Mouse (Mus musculus) ES-Bruce4 (cell line): ENCODE measurements around the gene Frmd8. TPM values are rescaled to one million over a fixed set of nuclear protein-coding genes. Genes with fewer than 3 reads are reported as not detected.

Experiments used
- H3K27ac ChIP-seq: 2 replicates; pipeline ENCODE4 v1.5.1; 2012; ENCODE audit warnings: low read length, inconsistent platforms; ENCODE audit not compliant: insufficient read depth
- H3K27me3 ChIP-seq: 2 replicates; pipeline ENCODE4 v1.6.1; 2012; ENCODE audit warnings: mild to moderate bottlenecking, low read length, inconsistent platforms; ENCODE audit not compliant: control insufficient read depth, poor library complexity, insufficient read depth, severe bottlenecking
- H3K36me3 ChIP-seq: 2 replicates; pipeline ENCODE4 v1.6.1; 2012; ENCODE audit warnings: inconsistent platforms, mild to moderate bottlenecking, low read length, moderate library complexity; ENCODE audit not compliant: control insufficient read depth, poor library complexity, insufficient read depth, severe bottlenecking
- H3K4me1 ChIP-seq: one replicate; pipeline ENCODE4 v1.8.1; 2011; ENCODE audit warnings: low read length; ENCODE audit not compliant: control insufficient read depth, insufficient read depth
- H3K4me3 ChIP-seq: 2 replicates; pipeline ENCODE4 v1.5.1; 2011; ENCODE audit warnings: low read depth, mild to moderate bottlenecking, low read length
- H3K9ac ChIP-seq: 2 replicates; pipeline ENCODE4 v1.6.1; 2012; ENCODE audit warnings: low read depth, mild to moderate bottlenecking, inconsistent platforms; ENCODE audit not compliant: poor library complexity, severe bottlenecking
- H3K9me3 ChIP-seq: replicated peaks from 2 replicates; pipeline ENCODE4 v1.6.1; 2012; ENCODE audit warnings: mild to moderate bottlenecking, low read length, inconsistent platforms; ENCODE audit not compliant: control insufficient read depth, poor library complexity, insufficient read depth, severe bottlenecking
- CTCF ChIP-seq: IDR thresholded peaks from one replicate; pipeline ENCODE4 v1.8.1; 2011; ENCODE audit warnings: low read depth, low read length
- EP300 ChIP-seq: IDR thresholded peaks from 2 replicates; pipeline ENCODE4 v1.6.1; 2011; ENCODE audit warnings: low read depth, low read length; ENCODE audit not compliant: insufficient read depth
- POLR2A ChIP-seq: IDR thresholded peaks from one replicate; pipeline ENCODE4 v1.8.1; 2011; ENCODE audit warnings: low read length; ENCODE audit not compliant: insufficient read depth
- polyA plus RNA-seq: library from polyadenylated mRNA; stranded (reverse); fragments of >200 nt; gene quantifications from 2 replicates; pipeline ENCODE4 v1.2.4, GENCODE M21; 2011; ENCODE audit warnings: low read depth; ENCODE audit not compliant: missing spikeins, insufficient read depth, insufficient read length

Frmd8 gene
- polyA plus RNA-seq, 1 experiment, result 26.3 TPM

GRCm38 (mm10) chr19:5878916-5879315, 3.8 kb upstream of the Frmd8 start:
- H3K9ac ChIP-seq, result no peak overlapping the region

GRCm38 (mm10) chr19:5878362-5878722, 3.3 kb upstream of the Frmd8 start:
- H3K36me3 ChIP-seq, result no peaks in the 10 kb centered on the region
- TF ChIP-seq POLR2A, result no peak
- TF ChIP-seq CTCF, result no peak
- TF ChIP-seq EP300, result no peak; the same call in 1 of the 2 replicates
- H3K27ac ChIP-seq, result no peak overlapping the region
- no peak overlapping the region for H3K9ac ChIP-seq
- H3K4me1 ChIP-seq, result no peaks in the 10 kb centered on the region
- no peaks in the 10 kb centered on the region for H3K27me3 ChIP-seq
- no peaks in the 10 kb centered on the region for H3K9me3 ChIP-seq
- no peak overlapping the region for H3K4me3 ChIP-seq

More at GRCm38 (mm10) chr19:5878916-5879315, 3.8 kb upstream of the Frmd8 start:
- no peaks in the 10 kb centered on the region for H3K27me3 ChIP-seq
- H3K9me3 ChIP-seq, result no peaks in the 10 kb centered on the region
- no peak overlapping the region for H3K27ac ChIP-seq
- H3K36me3 ChIP-seq, result no peaks in the 10 kb centered on the region
- H3K4me3 ChIP-seq, result no peak overlapping the region
- no peaks in the 10 kb centered on the region for H3K4me1 ChIP-seq
- TF ChIP-seq CTCF (no peak), EP300 (no peak), POLR2A (no peak)

GRCm38 (mm10) chr19:5877618-5878361, 2.7 kb upstream of the Frmd8 start, which contains the start of gene Slc25a45:
Gene Slc25a45 (plus strand): TSS chr19:5877808.
- Histone ChIP-seq H3K4me3 (no peak within 1 kb of the TSS), H3K4me1 (peaks cover 2% of the 10 kb centered on the region), H3K9me3 (no peaks in the 10 kb centered on the region), H3K36me3 (no peaks in the 10 kb centered on the region), H3K9ac (no peak within 1 kb of the TSS), H3K27ac (peak within 1 kb of the TSS; percentile 26; the same call in 1 of the 2 replicates), H3K27me3 (no peaks in the 10 kb centered on the region)
- TF ChIP-seq CTCF (peak; percentile 91), EP300 (peak; percentile 66), POLR2A (no peak)

- no peak overlapping the region for H3K27ac ChIP-seq
- peaks cover 2% of the 10 kb centered on the region for H3K4me1 ChIP-seq
- H3K36me3 ChIP-seq, result no peaks in the 10 kb centered on the region; the same call in 1 of the 2 replicates
- H3K27me3 ChIP-seq, result no peaks in the 10 kb centered on the region
- peak overlapping the region; percentile 69 for H3K9ac ChIP-seq
- no peak for TF ChIP-seq POLR2A
- TF ChIP-seq EP300, result no peak
- no peak for TF ChIP-seq CTCF
- H3K9me3 ChIP-seq, result no peaks in the 10 kb centered on the region
- H3K4me3 ChIP-seq, result peak overlapping the region; percentile 74
Measured at GRCm38 (mm10) chr19:5874391-5874968, 594 bp downstream of the Frmd8 start.

- Histone ChIP-seq H3K4me1 (peaks cover 2% of the 10 kb centered on the region), H3K9ac (no peak overlapping the region), H3K36me3 (peaks cover 2% of the 10 kb centered on the region), H3K27ac (no peak overlapping the region), H3K27me3 (no peaks in the 10 kb centered on the region), H3K4me3 (no peak overlapping the region), H3K9me3 (no peaks in the 10 kb centered on the region)
- TF ChIP-seq EP300, result no peak
- no peak for TF ChIP-seq CTCF
- no peak for TF ChIP-seq POLR2A
Measured at GRCm38 (mm10) chr19:5872931-5873556, 2.0 kb downstream of the Frmd8 start.

GRCm38 (mm10) chr19:5872528-5872927, 2.5 kb downstream of the Frmd8 start:
- Histone ChIP-seq H3K36me3 (peaks cover 2% of the 10 kb centered on the region), H3K9ac (no peak overlapping the region), H3K9me3 (no peaks in the 10 kb centered on the region), H3K4me1 (peaks cover 2% of the 10 kb centered on the region), H3K4me3 (no peak overlapping the region), H3K27ac (no peak overlapping the region), H3K27me3 (no peaks in the 10 kb centered on the region)
- no peak for TF ChIP-seq POLR2A
- TF ChIP-seq CTCF, result no peak
- TF ChIP-seq EP300, result no peak
